Mouse (Mus musculus): ENCODE results near the gene Kmt2d. TPM values are rescaled to one million over a fixed set of nuclear protein-coding genes. Genes with fewer than 3 reads are reported as not detected.

Kmt2d gene
- polyA plus RNA-seq, 1 experiment from 2014 or later, result 11.2 TPM

GRCm38 (mm10) chr15:98845149-98845548 is 25.9 kb downstream of the Kmt2d start:
- DNase-seq (ENCODE audit: low spot score), result no peak
- Histone ChIP-seq H3K4me1 (replicated peaks) (no peaks in the 10 kb centered on the region), H3K36me3 (peaks cover 100% of the 10 kb centered on the region), H3K27ac (no peak overlapping the region), H3K27me3 (ENCODE audit: insufficient read depth, poor library complexity, severe bottlenecking) (no peaks in the 10 kb centered on the region), H3K9me3 (no peaks in the 10 kb centered on the region), H3K4me3 (no peak overlapping the region)
- 97% methylated on average over 2 of the region's 2 CpGs for WGBS

GRCm38 (mm10) chr15:98843595-98844223 is 27.3 kb downstream of the Kmt2d start:
- WGBS, result 86% methylated on average over 11 of the region's 11 CpGs
- Histone ChIP-seq H3K9me3 (no peaks in the 10 kb centered on the region), H3K27ac (no peak overlapping the region), H3K36me3 (peaks cover 100% of the 10 kb centered on the region), H3K27me3 (ENCODE audit: insufficient read depth, poor library complexity, severe bottlenecking) (no peaks in the 10 kb centered on the region), H3K4me1 (replicated peaks) (no peaks in the 10 kb centered on the region), H3K4me3 (no peak overlapping the region)
- no peak for DNase-seq (ENCODE audit: low spot score)

- Histone ChIP-seq H3K27ac (no peak overlapping the region), H3K9me3 (no peaks in the 10 kb centered on the region), H3K27me3 (ENCODE audit: insufficient read depth, poor library complexity, severe bottlenecking) (no peaks in the 10 kb centered on the region), H3K36me3 (peaks cover 100% of the 10 kb centered on the region), H3K4me1 (replicated peaks) (no peaks in the 10 kb centered on the region), H3K4me3 (no peak overlapping the region)
- WGBS, result 95% methylated on average over 30 of the region's 30 CpGs
- DNase-seq (ENCODE audit: low spot score), result no peak
These were observed 31.1 kb downstream of the Kmt2d start for GRCm38 (mm10) chr15:98839671-98840585.

GRCm38 (mm10) chr15:98839161-98839560 is 31.8 kb downstream of the Kmt2d start:
- Histone ChIP-seq H3K4me3 (no peak overlapping the region), H3K9me3 (no peaks in the 10 kb centered on the region), H3K27me3 (ENCODE audit: insufficient read depth, poor library complexity, severe bottlenecking) (no peaks in the 10 kb centered on the region), H3K27ac (no peak overlapping the region), H3K36me3 (peaks cover 100% of the 10 kb centered on the region), H3K4me1 (replicated peaks) (no peaks in the 10 kb centered on the region)
- no peak for DNase-seq (ENCODE audit: low spot score)
- 94% methylated on average over 14 of the region's 14 CpGs for WGBS

- no peak overlapping the region for H3K4me3 ChIP-seq
These were observed 33.3 kb downstream of the Kmt2d start for GRCm38 (mm10) chr15:98837743-98838103.

GRCm38 (mm10) chr15:98837006-98837742 is 33.8 kb downstream of the Kmt2d start:
- Histone ChIP-seq H3K27ac (no peak overlapping the region), H3K27me3 (ENCODE audit: insufficient read depth, poor library complexity, severe bottlenecking) (no peaks in the 10 kb centered on the region), H3K4me3 (no peak overlapping the region), H3K9me3 (no peaks in the 10 kb centered on the region), H3K4me1 (replicated peaks) (peaks cover 3% of the 10 kb centered on the region; the same call in 1 of the 2 replicates), H3K36me3 (peaks cover 94% of the 10 kb centered on the region)
- 92% methylated on average over 21 of the region's 21 CpGs for WGBS
- DNase-seq (ENCODE audit: low spot score), result no peak

More at GRCm38 (mm10) chr15:98837743-98838103, 33.3 kb downstream of the Kmt2d start:
- 80% methylated on average over 4 of the region's 4 CpGs for WGBS
- H3K27me3 ChIP-seq (ENCODE audit: insufficient read depth, poor library complexity, severe bottlenecking), result no peaks in the 10 kb centered on the region
- no peak overlapping the region for H3K27ac ChIP-seq
- no peaks in the 10 kb centered on the region for H3K9me3 ChIP-seq
- no peaks in the 10 kb centered on the region for H3K4me1 ChIP-seq (replicated peaks)
- H3K36me3 ChIP-seq, result peaks cover 100% of the 10 kb centered on the region
- DNase-seq (ENCODE audit: low spot score), result no peak

GRCm38 (mm10) chr15:98835291-98835690 is 35.7 kb downstream of the Kmt2d start:
- 94% methylated on average over 14 of the region's 14 CpGs for WGBS
- H3K36me3 ChIP-seq, result peaks cover 76% of the 10 kb centered on the region

GRCm38 (mm10) chr15:98834059-98834458 is 36.9 kb downstream of the Kmt2d start:
- Histone ChIP-seq H3K27ac (no peak overlapping the region), H3K36me3 (peaks cover 66% of the 10 kb centered on the region), H3K4me1 (replicated peaks) (peaks cover 20% of the 10 kb centered on the region), H3K4me3 (no peak overlapping the region), H3K27me3 (ENCODE audit: insufficient read depth, poor library complexity, severe bottlenecking) (no peaks in the 10 kb centered on the region), H3K9me3 (no peaks in the 10 kb centered on the region)
- whole genome bisulfite sequencing, result 89% methylated on average over 13 of the region's 13 CpGs
- DNase-seq (ENCODE audit: low spot score), result no peak

More at GRCm38 (mm10) chr15:98835291-98835690, 35.7 kb downstream of the Kmt2d start:
- H3K9me3 ChIP-seq, result no peaks in the 10 kb centered on the region
- no peak overlapping the region for H3K27ac ChIP-seq
- no peak for DNase-seq (ENCODE audit: low spot score)
- peaks cover 12% of the 10 kb centered on the region for H3K4me1 ChIP-seq (replicated peaks)
- H3K27me3 ChIP-seq (ENCODE audit: insufficient read depth, poor library complexity, severe bottlenecking), result no peaks in the 10 kb centered on the region
- H3K4me3 ChIP-seq, result no peak overlapping the region

GRCm38 (mm10) chr15:98833281-98833680 is 37.7 kb downstream of the Kmt2d start:
- Histone ChIP-seq H3K9me3 (no peaks in the 10 kb centered on the region), H3K4me1 (replicated peaks) (peaks cover 20% of the 10 kb centered on the region), H3K27me3 (ENCODE audit: insufficient read depth, poor library complexity, severe bottlenecking) (no peaks in the 10 kb centered on the region), H3K4me3 (no peak overlapping the region), H3K27ac (no peak overlapping the region), H3K36me3 (peaks cover 60% of the 10 kb centered on the region)
- WGBS, result 92% methylated on average over 11 of the region's 11 CpGs
- no peak for DNase-seq (ENCODE audit: low spot score)

- peak overlapping the region; percentile 84; the same call in 1 of the 2 replicates for H3K4me3 ChIP-seq
- DNase-seq (ENCODE audit: low spot score), result no peak
- peaks cover 20% of the 10 kb centered on the region for H3K4me1 ChIP-seq (replicated peaks)
- no peaks in the 10 kb centered on the region for H3K9me3 ChIP-seq
- no peaks in the 10 kb centered on the region for H3K27me3 ChIP-seq (ENCODE audit: insufficient read depth, poor library complexity, severe bottlenecking)
- peaks cover 57% of the 10 kb centered on the region for H3K36me3 ChIP-seq
- H3K27ac ChIP-seq, result peak overlapping the region; percentile 53; the same call in 1 of the 2 replicates
- 68% methylated on average over 12 of the region's 12 CpGs for WGBS
These were observed 38.6 kb downstream of the Kmt2d start for GRCm38 (mm10) chr15:98832161-98833058.

- H3K27me3 ChIP-seq (ENCODE audit: insufficient read depth, poor library complexity, severe bottlenecking), result no peaks in the 10 kb centered on the region
- 20% methylated on average over 9 of the region's 9 CpGs for WGBS
- DNase-seq (ENCODE audit: low spot score), result no peak
- peaks cover 49% of the 10 kb centered on the region for H3K36me3 ChIP-seq
- peaks cover 20% of the 10 kb centered on the region for H3K4me1 ChIP-seq (replicated peaks)
- H3K9me3 ChIP-seq, result no peaks in the 10 kb centered on the region
- H3K4me3 ChIP-seq, result peak overlapping the region; percentile 84
- peak overlapping the region; percentile 92 for H3K27ac ChIP-seq
These were observed 39.3 kb downstream of the Kmt2d start for GRCm38 (mm10) chr15:98831684-98832035.

Measured in hindbrain, embryonic 10.5 days (tissue).